Mouse (Mus musculus) left cerebral cortex, adult 11 months (tissue): ENCODE results near the gene Cs.
"Not testable (repeated sequence)": the region's sequence is repeated elsewhere in the genome, so short reads cannot be mapped to it uniquely, and the experiment has no call there.

Experiments
- DNase-seq: peaks from one replicate; pipeline ENCODE4 v3.0.0; 2022; ENCODE audit warnings: low spot score

Cs gene

GRCm38 (mm10) chr10:128337306-128338181 lies at the start of gene Cs:
Cs (plus strand) TSS chr10:128337734.
- peak; percentile 79 for DNase-seq

- not testable (repeated sequence) for DNase-seq
Observed at GRCm38 (mm10) chr10:128290594-128290993, 46.9 kb upstream of the Cs start.

GRCm38 (mm10) chr10:128296370-128297090 lies 41.0 kb upstream of the Cs start:
- no peak for DNase-seq

GRCm38 (mm10) chr10:128297221-128297620 lies 40.3 kb upstream of the Cs start:
- no peak for DNase-seq

GRCm38 (mm10) chr10:128297622-128298021 lies 39.9 kb upstream of the Cs start:
- no peak for DNase-seq

GRCm38 (mm10) chr10:128298243-128298642 lies 39.3 kb upstream of the Cs start:
- DNase-seq = no peak

GRCm38 (mm10) chr10:128298702-128299171 lies 38.8 kb upstream of the Cs start, which contains the start of gene Il23a:
Il23a (minus strand) TSS chr10:128298752.
- DNase-seq = no peak

GRCm38 (mm10) chr10:128302357-128302756 lies 35.2 kb upstream of the Cs start:
- no peak for DNase-seq

- no peak for DNase-seq
Observed at GRCm38 (mm10) chr10:128302785-128303125, 34.8 kb upstream of the Cs start.

GRCm38 (mm10) chr10:128303126-128304021 lies 34.2 kb upstream of the Cs start, which contains the start of gene Pan2:
Pan2 (plus strand) TSS chr10:128303335.
- peak; percentile 97 for DNase-seq

GRCm38 (mm10) chr10:128309654-128310053 lies 27.9 kb upstream of the Cs start:
- no peak for DNase-seq

- no peak for DNase-seq
Observed at GRCm38 (mm10) chr10:128310177-128310576, 27.4 kb upstream of the Cs start.

GRCm38 (mm10) chr10:128310902-128311301 lies 26.6 kb upstream of the Cs start:
- DNase-seq = no peak

GRCm38 (mm10) chr10:128315578-128315977 lies 22.0 kb upstream of the Cs start:
- DNase-seq = no peak

- DNase-seq = no peak
Observed at GRCm38 (mm10) chr10:128321641-128322040, 15.9 kb upstream of the Cs start.

- DNase-seq = peak; percentile 24
Observed at GRCm38 (mm10) chr10:128322141-128323108, 15.1 kb upstream of the Cs start, which contains the start of gene Cnpy2. Cnpy2 (plus strand) TSS chr10:128322459.

- DNase-seq = no peak
Observed at GRCm38 (mm10) chr10:128323516-128323915, 14.0 kb upstream of the Cs start.

- no peak for DNase-seq
Observed at GRCm38 (mm10) chr10:128326825-128327224, 10.7 kb upstream of the Cs start.

- DNase-seq = no peak
Observed at GRCm38 (mm10) chr10:128327610-128328009, 9.9 kb upstream of the Cs start.
